Mouse (Mus musculus) embryo, embryonic 11 days (tissue): ENCODE results near the gene Cylc2.

ENCODE experiments used
- DNase-seq: peaks from one replicate; pipeline ENCODE4 v3.0.0-alpha.2; 2015

Gene Cylc2

GRCm38 (mm10) chr4:51216378-51216777, at the start of gene Cylc2:
Cylc2 (plus strand) TSS chr4:51216678.
- DNase-seq: no peak
